Mouse (Mus musculus) kidney, postnatal 0 days (tissue): Measurements from ENCODE around the gene Mad1l1. TPM values are rescaled to one million over a fixed set of nuclear protein-coding genes. Genes with fewer than 3 reads are reported as not detected.
A peak's percentile ranks its signal among the peaks of the same experiment; 100 is the strongest.

Source experiments
- ATAC-seq: fragments of 200-750 bp; cut with Nextera tagmentation; replicated peaks from 2 replicates; pipeline ENCODE4 v1.8.0; 2017; ENCODE audit warnings: low read depth, moderate number of reproducible peaks, moderate TSS enrichment, moderate library complexity; ENCODE audit not compliant: low FRiP score
- DNase-seq: peaks from one replicate; pipeline ENCODE4 v3.0.0-alpha.2; 2016; ENCODE audit warnings: low spot score
- H3K27ac ChIP-seq: fragments of 300-500 bp; sonication (generic); 2 replicates; pipeline ENCODE4 v1.5.1; 2014; ENCODE audit warnings: mild to moderate bottlenecking
- H3K27me3 ChIP-seq: fragments of 300-500 bp; sonication (generic); 2 replicates; pipeline ENCODE4 v1.6.1; 2014; ENCODE audit warnings: low read length, mixed read lengths; ENCODE audit not compliant: insufficient read depth
- H3K36me3 ChIP-seq: fragments of 300-500 bp; sonication (generic); 2 replicates; pipeline ENCODE4 v1.6.1; 2014; ENCODE audit warnings: low read length, mixed read lengths; ENCODE audit not compliant: insufficient read depth
- H3K4me1 ChIP-seq: fragments of 300-500 bp; sonication (generic); replicated peaks from 2 replicates; pipeline ENCODE4 v1.6.1; 2014; ENCODE audit warnings: antibody characterized with exemption, low read length, mixed read lengths; ENCODE audit not compliant: insufficient read depth
- H3K4me2 ChIP-seq: fragments of 300-500 bp; sonication (generic); 2 replicates; pipeline ENCODE4 v1.6.1; 2014; ENCODE audit warnings: mild to moderate bottlenecking, low read length, moderate library complexity, mixed read lengths
- H3K4me3 ChIP-seq: fragments of 300-500 bp; sonication (generic); replicated peaks from 2 replicates; pipeline ENCODE4 v1.5.1; 2014; ENCODE audit warnings: low read depth, low read length
- H3K9ac ChIP-seq: fragments of 300-500 bp; sonication (generic); 2 replicates; pipeline ENCODE4 v1.6.1; 2014; ENCODE audit warnings: low read depth, low read length
- H3K9me3 ChIP-seq: fragments of 300-500 bp; sonication (generic); replicated peaks from 2 replicates; pipeline ENCODE4 v1.6.1; 2016; ENCODE audit warnings: low read length, inconsistent platforms, mixed read lengths
- CTCF ChIP-seq: IDR thresholded peaks from 2 replicates; pipeline ENCODE4 v1.5.1; 2016; ENCODE audit warnings: antibody characterized with exemption, low read depth, mild to moderate bottlenecking, moderate library complexity
- WGBS: fragments of 180-500 bp; shearing (Covaris S2); extraction: QIAGEN DNeasy Blood & Tissue Kit; methylation state at CpG from one replicate; pipeline ENCODE4 v1.1.7; 2014; 5-methylcytosine and 5-hydroxymethylcytosine counted together
- polyA plus RNA-seq: library from polyadenylated mRNA; unstranded; fragments of >200 nt; fragmentation: Nextera tagmentation; extraction: Ambion mirVana; gene quantifications from 2 replicates; pipeline ENCODE4 v1.2.1, GENCODE M21; 2015

Gene Mad1l1
- polyA plus RNA-seq, 1 experiment from 2014 or later = 25.8 TPM

DNA sequence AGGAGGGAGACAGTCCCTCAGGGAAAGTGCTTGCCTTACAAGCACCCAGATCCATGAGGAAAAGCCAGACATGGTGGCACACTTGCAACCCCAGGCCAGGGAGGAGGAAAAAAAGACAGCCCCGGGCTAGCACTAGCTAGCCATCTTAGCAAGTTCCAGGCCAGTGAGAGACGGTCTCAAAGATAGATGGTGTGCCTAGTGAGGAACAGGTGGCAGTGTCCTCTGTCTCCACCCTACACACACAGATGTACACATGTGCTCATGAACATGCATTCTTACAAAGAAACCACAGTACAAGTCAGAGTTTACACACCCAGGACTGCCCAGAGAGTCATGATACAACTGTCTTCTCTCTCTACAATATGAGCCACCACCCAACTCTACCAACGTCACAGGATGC lies 258.5 kb downstream of the Mad1l1 start:
- no peaks in the 10 kb centered on the region for H3K9me3 ChIP-seq
- H3K9ac ChIP-seq = no peak overlapping the region
- no peak for TF ChIP-seq CTCF
- H3K27me3 ChIP-seq = no peaks in the 10 kb centered on the region
- H3K36me3 ChIP-seq = 0 out of 2 replicates have a peak, but pooled peaks cover 4% of the 10 kb centered on the region
- ATAC-seq (no peak), DNase-seq (no peak)
- H3K4me3 ChIP-seq = no peak overlapping the region
- H3K4me1 ChIP-seq = no peaks in the 10 kb centered on the region
- no peak overlapping the region for H3K27ac ChIP-seq
- 87% methylated on average over 3 of the region's 3 CpGs for WGBS
- H3K4me2 ChIP-seq = no peak overlapping the region

DNA sequence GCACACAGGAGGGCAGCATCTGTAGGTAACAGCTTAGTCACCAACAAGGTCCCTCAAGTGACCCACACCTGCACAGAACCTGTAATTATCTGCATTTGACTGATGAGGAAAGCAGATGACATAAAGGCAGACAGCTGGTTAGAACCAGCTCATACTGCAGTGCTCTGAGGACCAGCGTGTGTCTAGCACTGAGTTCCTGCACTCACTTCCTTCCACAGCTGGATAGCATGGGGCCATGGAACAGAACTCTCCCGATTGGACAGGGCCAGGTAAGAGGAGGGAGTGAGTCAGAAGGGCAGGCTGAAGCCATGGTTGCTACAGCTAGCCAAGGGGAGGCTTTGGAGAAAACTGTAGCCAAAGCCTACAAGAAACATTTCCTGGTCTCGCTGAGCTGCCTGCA lies 259.0 kb downstream of the Mad1l1 start:
- Histone ChIP-seq H3K9me3 (no peaks in the 10 kb centered on the region), H3K27me3 (no peaks in the 10 kb centered on the region), H3K9ac (no peak overlapping the region), H3K4me3 (no peak overlapping the region), H3K4me1 (no peaks in the 10 kb centered on the region), H3K4me2 (no peak overlapping the region), H3K36me3 (0 out of 2 replicates have a peak, but pooled peaks cover 4% of the 10 kb centered on the region), H3K27ac (no peak overlapping the region)
- DNase-seq (no peak), ATAC-seq (no peak)
- no peak for TF ChIP-seq CTCF
- 61% methylated on average over 3 of the region's 3 CpGs for WGBS

DNA sequence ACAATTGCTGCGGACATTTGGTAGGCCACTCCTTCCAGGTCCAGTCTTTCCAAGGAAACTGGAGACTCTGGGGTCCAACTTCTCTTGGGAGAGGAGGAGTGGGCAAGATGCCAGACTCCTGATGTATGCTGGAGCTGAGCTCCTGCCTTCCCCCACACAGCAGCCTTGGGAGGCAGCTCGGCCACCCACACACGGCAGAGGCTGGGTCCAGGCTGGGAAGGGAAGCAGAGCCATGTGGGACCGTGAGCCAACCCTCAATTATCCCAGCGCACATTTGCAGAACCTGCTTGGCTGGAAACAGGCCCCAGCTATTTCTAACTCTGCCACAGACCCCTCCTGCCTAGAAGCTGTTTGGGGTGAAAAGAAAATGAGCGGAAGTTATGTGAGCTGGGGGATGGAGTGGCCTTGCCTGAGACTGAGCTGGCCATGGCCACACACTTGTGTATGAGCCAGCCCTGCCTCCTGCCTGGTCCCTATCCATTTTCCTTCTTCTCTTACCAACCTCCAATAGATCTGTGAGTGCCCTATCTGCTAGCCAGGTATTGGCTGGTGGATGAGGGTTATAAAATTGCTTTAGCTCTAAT lies 260.0 kb downstream of the Mad1l1 start:
- 0 out of 2 replicates have a peak, but pooled peaks cover 4% of the 10 kb centered on the region for H3K36me3 ChIP-seq
- ATAC-seq = peak; percentile 43; the same call in 1 of the 2 replicates
- TF ChIP-seq CTCF = no peak
- no peaks in the 10 kb centered on the region for H3K4me1 ChIP-seq
- H3K27me3 ChIP-seq = no peaks in the 10 kb centered on the region
- no peaks in the 10 kb centered on the region for H3K9me3 ChIP-seq
- 26% methylated on average over 6 of the region's 6 CpGs for WGBS
- peak; percentile 73 for DNase-seq
- H3K4me2 ChIP-seq = no peak overlapping the region
- H3K9ac ChIP-seq = no peak overlapping the region
- H3K27ac ChIP-seq = no peak overlapping the region
- H3K4me3 ChIP-seq = no peak overlapping the region

- WGBS = 80% methylated on average over 3 of the region's 3 CpGs
- no peak for ATAC-seq
- Histone ChIP-seq H3K27me3 (no peaks in the 10 kb centered on the region), H3K36me3 (no peaks in the 10 kb centered on the region), H3K4me3 (no peak overlapping the region), H3K4me2 (no peak overlapping the region), H3K27ac (no peak overlapping the region), H3K9me3 (no peaks in the 10 kb centered on the region), H3K9ac (no peak overlapping the region), H3K4me1 (no peaks in the 10 kb centered on the region)
- DNase-seq = no peak
- TF ChIP-seq CTCF = no peak
Measured at GRCm38 (mm10) chr5:140056291-140056690, 265.1 kb downstream of the Mad1l1 start.

DNA sequence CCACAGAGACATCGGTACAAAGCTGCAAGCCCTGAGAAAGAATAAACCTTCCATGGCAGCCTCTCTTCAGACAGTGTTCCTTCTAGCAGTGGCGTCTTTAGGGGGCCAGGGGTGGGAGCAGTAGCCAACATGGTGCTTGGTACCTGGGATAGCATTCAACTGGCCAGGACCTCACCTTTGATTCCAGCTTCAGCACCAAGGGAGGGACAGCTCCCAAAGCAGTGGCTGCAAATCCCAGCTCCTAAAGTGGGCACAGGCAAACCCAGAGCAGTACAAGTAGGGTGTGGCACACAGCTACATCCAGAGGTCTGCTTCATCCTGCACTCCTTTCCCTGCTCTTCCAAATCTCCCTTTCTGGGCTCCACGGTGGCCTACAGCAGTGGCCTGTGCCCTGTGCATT lies 265.9 kb downstream of the Mad1l1 start:
- Histone ChIP-seq H3K9me3 (no peaks in the 10 kb centered on the region), H3K4me1 (no peaks in the 10 kb centered on the region), H3K27ac (no peak overlapping the region), H3K27me3 (no peaks in the 10 kb centered on the region), H3K4me2 (no peak overlapping the region), H3K36me3 (no peaks in the 10 kb centered on the region), H3K9ac (no peak overlapping the region), H3K4me3 (no peak overlapping the region)
- no peak for ATAC-seq
- WGBS = 75% methylated on average over 3 of the region's 3 CpGs
- no peak for DNase-seq
- no peak for TF ChIP-seq CTCF

GRCm38 (mm10) chr5:140053626-140054025 lies 267.7 kb downstream of the Mad1l1 start:
- Histone ChIP-seq H3K4me3 (no peak overlapping the region), H3K9ac (no peak overlapping the region), H3K4me1 (no peaks in the 10 kb centered on the region), H3K36me3 (no peaks in the 10 kb centered on the region), H3K4me2 (no peak overlapping the region), H3K27me3 (no peaks in the 10 kb centered on the region), H3K27ac (no peak overlapping the region), H3K9me3 (no peaks in the 10 kb centered on the region)
- 79% methylated on average over 3 of the region's 3 CpGs for WGBS
- TF ChIP-seq CTCF = no peak
- no peak for ATAC-seq
- DNase-seq = no peak

GRCm38 (mm10) chr5:140052405-140052804 lies 268.9 kb downstream of the Mad1l1 start:
- Histone ChIP-seq H3K4me1 (no peaks in the 10 kb centered on the region), H3K27ac (no peak overlapping the region), H3K9me3 (no peaks in the 10 kb centered on the region), H3K4me3 (no peak overlapping the region), H3K4me2 (no peak overlapping the region), H3K27me3 (no peaks in the 10 kb centered on the region), H3K36me3 (no peaks in the 10 kb centered on the region), H3K9ac (no peak overlapping the region)
- DNase-seq (no peak), ATAC-seq (no peak)
- WGBS = 66% methylated on average over 3 of the region's 3 CpGs
- no peak for TF ChIP-seq CTCF
